Mouse (Mus musculus): Measurements from ENCODE around the gene Icam1.

Gene Icam1

DNA sequence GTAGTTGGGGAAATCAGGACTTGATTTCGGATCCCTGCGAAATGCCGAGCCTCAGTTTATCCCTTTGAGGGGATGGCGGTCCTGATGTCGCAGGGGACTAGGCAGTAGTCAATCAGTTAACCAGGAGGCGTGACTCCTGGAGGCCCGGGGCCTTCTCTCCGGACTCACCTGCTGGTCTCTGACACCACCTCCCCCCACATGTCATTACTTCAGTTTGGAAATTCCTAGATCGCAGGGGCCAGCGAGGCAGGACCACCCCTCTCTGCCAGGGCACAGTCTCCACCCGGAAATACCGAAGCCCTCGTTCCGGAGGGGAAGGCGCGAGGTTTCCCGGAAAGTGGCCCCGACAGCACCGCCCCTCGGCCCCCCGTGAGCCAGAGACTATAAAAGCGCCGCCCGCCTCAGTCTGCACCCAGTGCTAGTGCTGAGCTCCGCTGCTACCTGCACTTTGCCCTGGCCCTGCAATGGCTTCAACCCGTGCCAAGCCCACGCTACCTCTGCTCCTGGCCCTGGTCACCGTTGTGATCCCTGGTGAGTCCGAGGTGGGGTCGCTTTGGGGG lies at the start of gene Icam1:
Gene Icam1, plus strand, starts transcription at position 415 of the 560 bp plus-strand sequence.
- DNase-seq (ENCODE audit: low read depth, low spot score) = no peak

DNA sequence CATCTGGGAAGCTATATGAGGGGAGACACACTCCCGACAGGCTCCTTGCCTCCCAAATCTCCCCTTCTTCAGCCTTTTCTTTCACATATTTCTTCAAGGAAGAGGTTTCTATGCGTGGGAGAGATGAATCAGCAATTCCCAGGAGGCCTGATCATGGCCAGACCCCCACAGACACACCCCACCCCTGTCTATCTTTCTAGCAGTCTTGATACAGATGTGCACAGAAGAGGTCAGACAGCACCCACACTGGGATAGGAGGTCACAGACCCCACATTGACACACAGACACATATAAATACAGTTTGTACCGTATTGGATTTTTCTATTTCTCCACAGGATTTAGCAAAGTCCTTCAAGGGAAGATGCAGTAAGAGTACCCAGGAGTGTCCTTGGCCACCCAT lies 49.8 kb upstream of the Icam1 start:
- no peak for DNase-seq (ENCODE audit: low read depth, low spot score)

- no peak for DNase-seq (ENCODE audit: low read depth, low spot score)
Observed at GRCm38 (mm10) chr9:20966747-20967146, 49.0 kb upstream of the Icam1 start.

GRCm38 (mm10) chr9:20971751-20972140 lies 44.0 kb upstream of the Icam1 start:
- no peak for DNase-seq (ENCODE audit: low read depth, low spot score)

- DNase-seq (ENCODE audit: low read depth, low spot score) = no peak
Observed at GRCm38 (mm10) chr9:20972141-20972992, 43.4 kb upstream of the Icam1 start.

- DNase-seq (ENCODE audit: low read depth, low spot score) = no peak
Observed at GRCm38 (mm10) chr9:20973001-20973681, 42.6 kb upstream of the Icam1 start.

GRCm38 (mm10) chr9:20973682-20974075 lies 42.1 kb upstream of the Icam1 start:
- no peak for DNase-seq (ENCODE audit: low read depth, low spot score)

DNA sequence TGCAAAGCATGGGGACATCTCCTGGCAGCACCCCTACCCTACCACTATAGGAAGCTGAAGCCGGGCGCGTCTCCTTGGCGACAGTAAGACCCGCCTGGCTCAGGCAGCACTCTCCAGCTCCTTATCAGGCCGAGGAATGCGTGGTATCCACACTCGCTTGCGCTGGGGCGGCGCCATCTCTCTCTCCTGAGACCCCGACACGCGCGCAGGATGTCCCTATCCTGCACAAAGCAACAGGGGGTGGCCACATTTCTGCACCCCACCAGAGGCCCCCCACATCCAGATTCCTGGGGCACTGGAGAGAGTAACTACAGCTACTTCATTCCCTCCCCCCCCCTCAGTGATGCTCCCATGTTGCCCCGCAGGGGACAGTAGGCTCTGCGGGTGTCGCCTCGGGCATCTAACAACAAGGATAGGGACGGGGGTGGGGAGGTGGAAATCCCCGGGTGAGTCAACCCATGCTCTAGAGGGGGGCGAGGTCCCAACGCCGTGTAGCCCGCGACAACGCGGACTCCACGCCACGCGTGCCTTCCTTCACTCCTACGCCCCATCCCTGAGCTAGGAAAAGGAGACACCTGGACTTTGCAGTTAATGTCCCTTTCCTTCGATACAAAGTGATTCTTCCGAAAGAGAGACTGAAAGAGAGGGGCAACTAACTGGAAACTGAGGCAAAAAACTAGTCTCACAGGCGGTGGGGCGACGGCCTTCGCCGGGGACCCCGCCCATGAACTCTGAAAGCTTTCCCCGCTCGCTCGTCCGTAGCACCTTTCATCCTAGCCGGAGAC lies 40.2 kb upstream of the Icam1 start:
- DNase-seq (ENCODE audit: low read depth, low spot score) = no peak

GRCm38 (mm10) chr9:20976216-20976960 lies 39.4 kb upstream of the Icam1 start, which contains the start of gene S1pr2:
Gene S1pr2, minus strand, starts transcription at chr9:20976781.
- no peak for DNase-seq (ENCODE audit: low read depth, low spot score)

GRCm38 (mm10) chr9:20976961-20977689 lies 38.7 kb upstream of the Icam1 start:
- no peak for DNase-seq (ENCODE audit: low read depth, low spot score)

DNA sequence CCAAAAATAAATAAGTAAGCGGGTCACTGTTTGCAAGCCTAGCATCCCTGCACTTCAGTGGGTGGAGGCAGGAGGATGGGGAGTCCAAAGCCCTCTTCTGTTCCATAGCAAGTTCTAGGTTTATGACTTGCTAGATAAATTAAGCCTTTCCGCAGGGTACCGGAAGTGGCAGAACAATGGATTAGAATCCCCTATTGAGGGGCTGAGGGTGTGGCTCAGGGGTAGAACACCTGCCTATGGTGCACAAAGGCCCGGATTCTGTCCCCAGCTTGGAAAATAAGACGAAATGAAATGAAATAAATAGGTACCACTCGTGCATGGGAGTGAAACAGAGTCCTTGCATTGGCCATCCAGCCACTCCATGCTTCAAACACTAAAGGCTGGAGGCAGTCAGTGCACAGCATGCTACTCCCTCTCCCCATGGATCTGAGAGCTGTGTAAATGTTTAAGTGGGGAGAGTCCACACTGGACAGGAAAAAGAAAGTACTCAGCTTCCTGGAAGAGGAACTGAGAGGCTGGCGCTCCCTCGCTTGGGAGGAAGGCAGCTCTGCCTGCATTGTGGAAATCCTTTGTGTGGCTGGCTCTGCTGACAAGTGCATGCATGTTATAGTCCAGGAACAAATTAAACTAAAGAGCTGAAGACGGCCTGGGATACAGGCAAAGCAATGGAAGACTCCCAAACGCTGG lies 37.2 kb upstream of the Icam1 start:
- no peak for DNase-seq (ENCODE audit: low read depth, low spot score)

- no peak for DNase-seq (ENCODE audit: low read depth, low spot score)
Observed at GRCm38 (mm10) chr9:20979181-20979580, 36.6 kb upstream of the Icam1 start.

GRCm38 (mm10) chr9:20979769-20980168 lies 36.0 kb upstream of the Icam1 start:
- DNase-seq (ENCODE audit: low read depth, low spot score) = no peak

DNA sequence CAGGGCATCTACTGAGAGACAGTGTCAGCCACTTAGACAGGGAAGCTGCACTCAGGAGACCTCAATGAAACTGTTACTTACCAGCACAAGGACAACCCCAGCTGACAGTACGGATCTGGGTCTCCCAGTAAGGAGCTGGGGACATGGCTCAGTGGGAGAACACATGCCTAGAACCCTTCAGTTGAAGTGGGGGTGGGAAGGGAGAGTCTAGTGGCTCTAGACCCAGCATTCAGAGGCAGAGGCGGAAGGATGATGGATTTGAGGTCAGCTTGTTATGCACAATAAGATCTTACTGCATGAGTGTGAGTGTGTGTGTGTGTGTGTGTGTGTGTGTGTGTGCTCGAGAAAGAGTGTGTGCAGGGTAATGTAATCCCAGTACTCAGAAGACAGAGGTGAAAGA lies 33.6 kb upstream of the Icam1 start:
- DNase-seq (ENCODE audit: low read depth, low spot score) = no peak

- no peak for DNase-seq (ENCODE audit: low read depth, low spot score)
Observed at GRCm38 (mm10) chr9:20983169-20983568, 32.6 kb upstream of the Icam1 start.

GRCm38 (mm10) chr9:20986952-20987686 lies 28.7 kb upstream of the Icam1 start:
- no peak for DNase-seq (ENCODE audit: low read depth, low spot score)

DNA sequence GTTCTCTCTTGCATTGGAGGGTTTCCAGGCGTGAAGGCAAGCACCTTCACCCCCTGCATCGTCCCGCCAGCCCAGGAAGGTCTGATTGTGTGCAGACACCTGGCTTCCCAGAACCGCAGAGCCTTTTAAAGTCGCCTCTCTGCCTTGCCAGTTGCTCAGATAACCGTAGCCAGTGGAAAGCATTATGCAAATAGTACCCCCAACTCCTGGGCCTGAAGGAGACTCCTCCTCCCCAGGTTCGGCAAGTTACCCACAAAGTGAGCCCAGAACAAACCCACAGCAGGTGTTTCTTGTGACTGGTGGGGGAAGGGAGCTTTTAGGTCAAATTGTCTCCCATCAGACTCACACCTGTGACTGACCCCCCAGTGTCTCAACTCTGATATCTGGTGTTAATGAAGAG lies 27.8 kb upstream of the Icam1 start:
- DNase-seq (ENCODE audit: low read depth, low spot score) = no peak

- DNase-seq (ENCODE audit: low read depth, low spot score) = no peak
Observed at GRCm38 (mm10) chr9:20990861-20991260, 24.9 kb upstream of the Icam1 start.

DNA sequence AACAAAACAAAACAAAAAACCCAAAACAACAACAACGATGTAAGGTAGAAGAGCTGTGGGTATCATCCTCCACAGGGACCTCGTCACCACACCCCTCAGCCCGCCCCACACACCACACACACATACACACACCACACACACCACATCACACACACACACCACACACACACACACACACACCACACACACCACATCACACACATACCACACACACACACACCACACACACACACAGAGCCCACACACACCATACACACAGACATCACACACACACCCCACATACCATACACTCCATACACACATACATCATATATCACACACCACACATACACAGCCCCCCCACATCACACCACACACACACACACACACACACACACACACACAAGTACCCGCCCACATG lies 24.2 kb upstream of the Icam1 start:
- no peak for DNase-seq (ENCODE audit: low read depth, low spot score)
